Mouse (Mus musculus): ENCODE measurements at regions not wholly inside any gene's neighbourhood (a gene's known extent, or its start where the extent isn't known, plus 50 kb on each side); places are given as distances from the start of the nearest gene placed in this dataset.

DNA sequence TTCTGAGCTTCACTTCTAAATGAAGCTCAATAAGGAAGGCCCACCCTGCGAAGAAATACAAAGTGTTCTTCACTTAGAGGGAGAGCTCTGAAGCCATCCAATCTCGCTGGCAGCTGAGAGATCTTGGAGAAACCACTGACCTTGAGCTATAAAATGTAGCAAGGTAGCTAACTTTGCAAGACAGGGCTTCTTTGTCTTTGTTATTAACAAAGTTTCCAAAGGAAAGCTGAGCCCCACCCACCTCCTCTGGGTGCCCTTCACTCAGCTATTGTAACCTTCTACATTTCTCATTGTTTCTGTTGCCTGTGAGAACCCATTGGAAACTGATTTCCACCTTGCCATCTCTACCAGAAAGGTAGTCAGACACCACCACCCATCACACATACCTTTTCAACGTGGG is 57.2 kb upstream of the Usp9x start:
- no peak for ATAC-seq (replicated peaks; ENCODE audit: low read depth, poor library complexity, severe bottlenecking)

DNA sequence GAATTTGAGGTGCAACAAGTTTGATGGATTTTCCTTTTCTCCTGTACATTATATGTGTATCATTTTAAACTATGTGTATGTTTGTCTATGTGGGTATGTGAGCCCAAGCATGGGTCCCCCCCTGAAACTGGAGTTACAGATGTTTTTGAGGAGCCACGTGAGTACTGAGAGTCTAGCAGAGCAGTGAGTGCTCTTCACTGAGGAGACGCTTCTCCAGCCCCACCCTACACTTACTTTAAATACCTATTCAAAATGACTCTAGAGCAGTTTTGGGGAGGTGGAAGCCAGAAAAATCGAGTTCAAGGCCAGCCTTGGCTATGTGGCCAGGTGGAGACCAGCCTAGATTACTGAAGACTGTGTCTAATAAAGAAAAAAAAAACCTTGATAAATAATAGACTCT is 58.2 kb upstream of the Usp9x start:
- no peak for ATAC-seq (replicated peaks; ENCODE audit: low read depth, poor library complexity, severe bottlenecking)

DNA sequence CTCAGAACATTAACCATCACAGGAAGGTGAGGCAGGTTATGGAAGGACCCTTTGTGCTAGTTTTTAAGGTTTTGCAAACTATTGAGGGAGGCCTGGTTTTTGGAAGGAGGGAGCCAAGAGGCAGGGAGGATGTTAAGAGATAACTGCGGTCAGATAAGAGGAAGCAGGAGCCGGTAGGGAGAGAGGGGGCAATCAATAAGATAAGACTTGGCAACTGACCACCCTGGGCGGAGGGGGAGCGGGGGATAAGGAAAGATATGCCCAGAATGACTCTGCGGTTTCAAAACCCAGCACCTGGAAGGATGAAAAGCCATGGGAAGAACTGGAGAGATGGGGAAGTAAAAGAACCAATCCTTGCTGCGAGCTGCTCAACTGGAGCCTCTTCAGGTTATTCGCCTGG is 80.5 kb upstream of the Usp9x start:
- no peak for ATAC-seq (replicated peaks; ENCODE audit: low read depth, poor library complexity, severe bottlenecking)

DNA sequence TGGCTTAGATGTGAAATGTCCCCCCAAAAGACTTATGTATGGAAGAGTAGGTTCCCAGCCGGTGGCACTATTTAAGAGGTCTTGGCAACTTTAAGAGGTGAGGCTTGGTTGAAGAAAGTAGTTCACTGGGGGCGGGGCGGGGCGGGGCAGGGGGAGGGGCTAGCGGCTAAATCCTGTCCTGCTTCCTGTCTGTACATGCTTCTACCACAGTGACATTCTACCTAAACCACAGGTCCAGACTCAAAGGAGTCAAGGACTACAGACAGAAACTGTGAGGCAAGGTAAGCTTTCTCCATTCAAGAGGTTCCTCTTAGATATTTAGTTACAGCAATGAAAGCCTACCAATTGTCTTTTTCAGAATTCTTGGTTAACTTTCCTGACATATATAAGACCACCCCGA is 93.6 kb upstream of the Usp9x start:
- ATAC-seq (replicated peaks; ENCODE audit: low read depth, poor library complexity, severe bottlenecking): no peak

DNA sequence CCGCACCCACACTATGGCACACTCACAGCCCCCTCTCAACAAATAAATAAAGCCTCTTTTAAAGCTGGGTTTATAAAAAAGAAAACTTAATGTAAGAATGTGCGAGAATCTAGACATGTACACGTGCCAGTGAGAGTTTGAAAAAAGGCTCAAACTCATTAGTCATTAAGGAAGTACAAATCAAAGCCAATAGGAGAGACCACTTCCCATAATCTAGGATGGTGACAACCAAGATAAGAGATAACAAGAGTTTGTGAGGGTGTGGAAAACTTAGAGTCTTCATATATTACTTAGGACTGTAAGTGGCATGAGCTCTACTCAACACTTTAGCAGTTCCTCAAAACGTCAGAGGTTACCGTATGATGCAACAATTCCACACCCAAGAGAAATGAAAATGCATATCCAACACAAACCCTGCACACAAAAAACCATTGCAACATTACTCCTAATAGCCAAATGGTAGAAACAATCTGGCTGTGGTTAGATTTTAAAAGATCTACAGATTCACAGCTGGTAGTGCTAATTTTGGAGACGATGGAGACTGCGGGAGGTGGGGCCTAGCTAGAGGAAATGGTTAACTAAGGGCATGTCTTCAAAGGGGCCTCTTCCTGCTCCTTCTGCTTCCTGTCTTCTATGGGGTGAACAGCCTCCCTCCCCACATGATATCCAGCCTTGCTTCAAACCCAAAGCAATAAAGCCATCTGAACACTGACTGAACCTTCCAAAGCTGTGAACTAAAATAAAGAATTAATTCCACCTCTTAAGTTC is 102.1 kb upstream of the Usp9x start:
- peak; percentile 93 for ATAC-seq (replicated peaks; ENCODE audit: low read depth, poor library complexity, severe bottlenecking)

DNA sequence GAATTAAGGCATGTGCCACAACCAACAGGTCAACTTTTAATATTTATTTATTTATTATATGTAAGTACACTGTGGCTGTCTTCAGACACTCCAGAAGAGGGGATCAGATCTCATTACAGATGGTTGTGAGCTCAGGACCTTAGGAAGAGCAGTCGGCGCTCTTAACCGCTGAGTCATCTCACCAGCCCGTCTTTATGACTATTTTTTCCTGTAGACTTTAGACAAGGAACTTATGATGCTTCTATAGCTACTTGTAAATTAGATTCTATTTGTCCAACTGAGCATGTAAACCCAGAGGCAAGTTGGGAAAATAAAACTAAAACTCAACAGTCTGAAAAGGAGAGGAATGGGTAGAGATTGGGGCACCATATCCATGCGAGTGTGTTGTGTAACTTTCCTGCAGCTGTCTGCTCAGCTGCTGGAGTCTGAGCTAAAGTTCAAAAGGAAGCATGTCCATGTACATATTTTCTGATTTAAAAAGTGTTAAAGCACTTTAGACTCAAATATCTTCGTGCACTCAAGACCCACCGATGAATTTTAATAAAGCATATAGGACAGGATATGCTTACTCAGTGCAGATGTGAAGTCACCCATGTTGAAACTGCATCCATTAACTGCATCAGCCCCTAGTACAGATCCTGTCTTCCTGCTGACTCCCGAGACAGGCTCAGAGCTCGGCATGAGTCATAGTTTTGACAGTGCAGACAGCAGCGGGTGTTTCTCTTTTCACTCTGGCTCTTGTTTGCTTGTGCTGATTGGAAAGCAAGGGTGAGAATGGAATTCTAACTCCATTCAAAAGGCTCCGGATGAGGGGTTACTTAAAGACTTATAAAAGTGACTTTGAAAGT is 111.6 kb upstream of the Usp9x start:
- ATAC-seq (replicated peaks; ENCODE audit: low read depth, poor library complexity, severe bottlenecking): 0 out of 2 replicates have a peak, but pooled peaks have one; percentile 39

DNA sequence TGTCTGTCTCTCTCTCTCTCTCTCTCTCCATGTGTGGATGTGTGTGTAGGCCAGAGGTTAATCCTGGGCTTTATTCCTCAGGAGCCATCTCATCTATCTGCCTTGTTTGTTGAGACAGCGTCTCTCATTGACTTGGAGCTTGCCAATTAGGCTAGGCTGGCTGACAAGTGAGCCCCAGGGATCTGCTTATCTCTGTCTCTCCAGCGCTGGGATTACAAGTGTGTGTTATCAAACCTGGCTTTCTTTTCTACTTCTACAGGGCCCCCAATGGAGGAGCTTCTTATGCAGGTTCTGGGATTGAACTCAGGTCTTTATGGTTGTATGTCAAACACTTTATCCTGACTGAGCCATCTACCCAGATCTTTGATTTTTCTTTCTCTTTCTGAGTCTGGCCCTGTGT is 112.4 kb upstream of the Usp9x start:
- no peak for ATAC-seq (replicated peaks; ENCODE audit: low read depth, poor library complexity, severe bottlenecking)

DNA sequence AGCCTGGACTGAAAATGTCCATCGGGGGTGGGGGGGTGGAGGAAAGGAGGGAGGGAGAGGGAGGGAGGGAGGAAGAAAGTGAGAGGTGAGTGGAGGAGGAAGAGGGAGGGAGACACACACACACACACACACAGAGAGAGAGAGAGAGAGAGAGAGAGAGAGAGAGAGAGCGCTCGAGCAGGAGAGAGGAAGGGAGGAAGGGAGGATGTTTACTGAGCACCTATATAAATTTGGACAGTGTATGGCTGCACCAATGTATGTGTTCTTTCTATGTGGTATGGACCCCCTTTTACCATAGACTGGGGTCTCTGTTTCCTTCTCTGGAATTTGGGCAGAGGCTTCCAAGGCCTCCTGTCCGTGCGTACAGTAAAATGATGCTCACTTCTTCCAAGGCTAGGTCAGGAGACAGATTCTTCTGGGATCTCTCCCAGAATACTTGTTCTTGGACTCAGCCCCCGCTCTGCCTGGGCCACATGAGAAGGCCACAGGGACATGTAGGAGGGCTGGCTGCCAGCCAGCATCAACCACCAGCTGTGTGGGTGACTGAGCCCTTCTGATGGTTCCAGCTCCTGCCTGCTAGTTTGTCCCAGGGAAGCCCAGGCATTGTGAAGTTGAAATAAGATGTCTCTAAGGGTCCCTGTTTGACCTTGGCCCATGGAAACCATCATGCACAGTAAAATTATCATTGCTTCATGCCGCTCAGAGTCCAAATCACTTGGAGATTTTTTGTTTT is 120.2 kb upstream of the Usp9x start:
- ATAC-seq (replicated peaks; ENCODE audit: low read depth, poor library complexity, severe bottlenecking): no peak

DNA sequence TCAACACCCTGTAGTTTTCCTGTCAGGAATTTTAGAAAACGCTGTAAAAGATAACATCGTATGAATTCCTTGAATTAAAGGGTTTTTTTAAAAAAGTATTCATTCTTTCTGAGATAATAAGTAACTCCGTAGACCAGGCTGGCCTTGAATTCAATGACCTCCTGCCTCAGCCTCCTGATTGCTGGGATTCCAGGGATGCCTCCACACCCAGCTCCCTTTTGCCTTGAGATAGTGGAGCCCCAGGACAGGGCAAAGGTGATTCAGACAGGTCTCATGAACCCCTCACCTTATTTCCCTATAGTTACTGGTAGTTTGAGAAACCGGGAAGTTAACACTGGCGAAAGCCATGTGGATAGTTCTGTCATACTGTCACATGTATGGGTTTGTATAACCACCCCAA is 128.8 kb upstream of the Usp9x start:
- no peak for ATAC-seq (replicated peaks; ENCODE audit: low read depth, poor library complexity, severe bottlenecking)

DNA sequence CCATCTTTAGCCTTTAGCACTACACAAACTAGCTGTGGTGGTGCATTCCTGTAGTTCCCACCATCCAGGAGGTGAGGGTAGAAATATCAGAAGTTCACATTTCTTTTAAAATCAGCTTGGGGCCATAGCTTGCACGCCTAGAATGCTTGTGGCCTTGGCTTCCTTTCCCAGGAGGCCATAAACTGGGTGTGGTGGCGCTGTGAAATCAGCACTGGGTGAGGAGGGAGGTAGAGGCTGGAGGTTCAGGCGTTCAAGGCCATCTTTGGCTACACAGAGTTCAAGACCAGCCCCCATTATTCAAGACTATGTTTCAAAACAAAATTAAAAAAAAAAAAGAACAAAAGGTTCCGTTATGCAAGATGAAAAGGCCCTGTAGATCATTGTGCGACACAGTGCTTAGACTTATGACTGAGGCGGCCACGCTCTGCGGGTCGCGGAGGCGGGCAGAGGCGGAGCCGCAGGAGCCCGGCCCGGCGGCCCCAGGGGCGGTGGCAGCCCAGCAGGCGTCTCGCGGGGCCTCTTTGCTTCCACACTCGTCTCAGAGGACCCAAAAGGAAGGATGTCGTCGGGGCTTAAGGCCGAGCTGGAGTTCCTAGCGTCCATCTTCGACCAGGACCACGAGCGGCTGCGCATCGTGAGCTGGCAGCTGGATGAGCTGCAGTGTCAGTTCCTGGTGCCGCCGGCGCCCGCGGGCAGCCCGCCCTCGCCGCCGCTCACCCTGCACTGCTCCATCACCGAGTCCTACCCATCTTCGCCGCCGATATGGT is 134.7 kb upstream of the Usp9x start:
- ATAC-seq (replicated peaks; ENCODE audit: low read depth, poor library complexity, severe bottlenecking): peak; percentile 65

DNA sequence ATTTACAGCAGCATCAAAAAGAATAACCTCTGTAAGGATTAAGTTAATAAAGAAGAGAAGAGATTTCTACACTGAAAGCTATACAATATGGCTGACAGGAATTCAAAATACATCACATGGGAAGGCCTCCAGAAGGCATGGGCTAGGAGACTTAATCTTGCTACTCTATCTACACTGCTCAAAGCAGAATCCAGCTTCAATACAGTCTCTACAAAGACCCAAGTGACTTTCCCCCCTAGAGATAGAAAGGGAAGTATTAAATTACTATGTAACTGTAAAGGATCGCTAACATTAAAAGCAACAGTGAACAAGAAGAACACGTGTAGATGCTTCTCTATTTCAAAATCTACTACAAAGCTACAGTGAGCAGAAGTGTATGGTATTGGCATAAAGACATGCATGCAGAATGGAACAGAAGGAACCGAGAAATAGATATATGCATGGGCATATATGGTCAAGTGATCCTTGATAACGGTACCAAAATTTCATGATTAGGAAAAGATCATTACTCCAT is 137.9 kb upstream of the Usp9x start:
- ATAC-seq (replicated peaks; ENCODE audit: low read depth, poor library complexity, severe bottlenecking): no peak

DNA sequence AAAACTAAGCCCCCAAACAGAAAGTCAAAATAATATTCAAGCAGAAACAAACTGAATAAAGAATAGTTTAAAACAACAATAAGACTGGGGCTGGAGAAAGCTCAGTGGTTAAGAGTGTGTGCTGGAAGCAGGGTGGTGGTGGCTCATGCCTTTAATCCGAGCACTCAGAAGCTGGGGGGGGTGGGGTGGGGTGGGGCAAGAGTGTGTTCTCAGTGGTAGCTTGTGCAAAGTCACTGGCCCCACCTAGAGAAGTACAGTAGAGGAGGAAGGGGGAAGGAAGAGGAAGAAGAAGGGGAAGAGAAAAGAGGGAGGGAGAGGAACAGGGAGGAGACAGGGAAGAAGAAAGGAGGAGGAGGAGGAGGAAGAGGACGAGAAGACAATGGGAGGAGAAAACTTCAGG is 141.1 kb upstream of the Usp9x start:
- no peak for ATAC-seq (replicated peaks; ENCODE audit: low read depth, poor library complexity, severe bottlenecking)

DNA sequence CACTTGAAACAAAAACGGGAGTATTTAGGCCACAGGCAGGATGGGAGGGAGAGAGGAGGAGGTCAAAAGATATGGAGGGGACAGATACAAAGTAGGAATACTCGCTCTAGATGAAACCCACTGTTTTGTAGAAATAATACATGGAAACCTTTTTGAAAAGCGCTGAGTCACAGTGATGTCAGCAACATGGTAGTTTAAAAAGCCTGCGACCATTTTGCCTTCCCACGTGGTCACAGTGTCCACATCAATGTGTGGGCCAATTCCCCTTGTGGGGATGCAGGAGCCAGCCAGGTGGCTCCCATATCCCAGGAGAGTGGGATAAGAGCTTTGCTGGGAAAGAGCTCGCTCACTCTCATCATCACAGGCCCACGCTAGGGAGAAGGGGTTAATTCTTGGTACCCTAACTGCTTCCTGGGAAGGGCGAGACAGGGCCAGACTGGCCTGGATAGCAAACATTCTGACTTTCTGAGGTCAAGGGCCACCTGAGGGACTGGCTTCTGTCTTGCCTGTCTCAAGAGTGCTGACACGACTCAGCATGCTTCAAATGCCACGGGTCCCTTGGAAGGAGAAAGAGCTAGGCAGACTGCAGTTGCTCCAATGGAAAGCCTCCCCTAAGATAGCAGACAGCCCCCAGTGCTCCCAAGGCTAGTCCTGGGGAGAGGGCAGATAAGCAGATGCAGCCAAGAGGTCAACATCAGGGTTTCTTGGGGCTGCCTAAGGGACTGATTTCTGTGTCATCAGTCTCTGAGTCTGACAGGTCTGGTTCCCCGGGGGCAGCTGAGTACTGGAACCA is 143.3 kb upstream of the Usp9x start:
- no peak for ATAC-seq (replicated peaks; ENCODE audit: low read depth, poor library complexity, severe bottlenecking)

DNA sequence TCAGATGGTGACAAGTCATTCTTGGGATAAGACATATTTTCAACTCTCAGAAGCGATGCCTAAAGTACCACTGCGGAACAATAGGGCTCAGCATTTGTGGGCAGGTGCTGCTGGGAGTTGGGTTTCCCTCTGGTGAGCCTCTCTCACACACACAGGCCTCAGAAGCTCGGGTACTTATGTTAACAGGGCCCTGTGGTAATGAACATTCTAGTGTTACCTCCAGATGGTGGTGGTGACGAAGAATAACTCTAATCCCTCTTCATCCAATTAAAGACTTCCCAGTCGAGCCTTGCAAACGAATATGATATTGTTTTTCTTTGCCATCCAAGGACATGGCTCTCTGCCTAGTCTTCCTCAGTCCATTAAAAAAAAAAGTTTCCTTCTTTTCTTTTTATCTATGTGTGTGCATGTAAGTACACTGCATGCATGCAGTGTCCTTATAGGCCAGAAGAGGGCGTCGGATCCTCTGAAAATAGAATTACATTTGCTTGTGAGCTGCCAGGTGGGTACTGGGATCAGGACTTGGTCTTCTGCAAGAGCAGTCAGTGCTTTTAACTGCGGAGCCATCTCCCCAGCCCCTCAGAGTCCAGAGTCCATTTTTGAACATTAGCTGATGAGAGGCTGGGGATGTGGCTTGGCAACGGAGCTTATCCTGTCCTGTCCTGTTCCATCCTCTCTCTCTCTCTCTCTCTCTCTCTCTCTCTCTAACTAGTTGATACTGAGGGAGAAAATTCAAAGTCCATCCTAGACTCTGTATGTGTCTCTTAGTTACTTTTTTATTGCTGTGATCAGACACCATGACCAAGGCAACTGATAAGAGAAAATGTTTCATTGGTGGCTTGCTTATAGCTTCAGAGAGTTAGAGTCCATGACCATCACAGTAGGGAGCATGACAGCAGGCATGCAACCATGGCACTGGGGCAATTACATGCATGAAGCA is 146.3 kb upstream of the Usp9x start:
- no peak for ATAC-seq (replicated peaks; ENCODE audit: low read depth, poor library complexity, severe bottlenecking)

DNA sequence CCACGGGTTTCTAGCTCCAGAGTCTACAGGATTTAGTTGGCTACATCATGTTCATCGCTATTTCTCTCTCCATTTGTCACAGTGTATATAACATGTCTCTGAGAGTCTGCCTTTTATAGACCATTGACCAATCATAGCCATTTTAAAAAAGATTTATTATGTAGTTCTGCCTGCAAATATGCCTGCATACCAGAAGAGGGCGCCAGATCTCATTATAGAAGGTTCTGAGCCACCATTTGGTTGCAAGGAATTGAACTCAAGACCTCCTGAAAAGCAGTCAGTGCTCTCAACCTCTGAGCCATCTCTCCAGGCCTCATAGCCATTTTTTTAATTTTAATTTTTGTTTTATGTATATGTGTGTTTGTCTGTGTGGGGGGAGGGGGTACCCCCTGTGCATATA is 151.7 kb upstream of the Usp9x start:
- no peak for ATAC-seq (replicated peaks; ENCODE audit: low read depth, poor library complexity, severe bottlenecking)

DNA sequence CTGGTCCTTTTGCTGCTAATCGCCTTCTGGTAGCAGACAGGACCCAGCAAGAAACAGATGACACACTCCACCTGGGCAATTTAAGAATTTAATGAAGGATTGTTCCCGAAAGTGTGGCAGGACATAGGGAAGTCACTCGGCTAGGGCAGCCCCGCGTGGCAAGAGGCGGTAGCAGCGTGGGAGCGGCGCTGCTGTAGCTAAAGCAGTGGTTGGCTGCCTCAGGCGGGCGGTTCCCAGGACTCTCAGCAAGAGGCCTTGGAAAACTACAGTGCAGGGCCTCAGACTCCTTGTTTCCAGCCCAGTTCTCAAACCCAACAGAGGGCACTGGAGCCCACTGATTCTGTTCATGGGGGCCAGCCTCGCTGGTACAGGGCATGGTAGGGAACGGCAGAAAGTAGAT is 154.2 kb upstream of the Usp9x start:
- no peak for ATAC-seq (replicated peaks; ENCODE audit: low read depth, poor library complexity, severe bottlenecking)

DNA sequence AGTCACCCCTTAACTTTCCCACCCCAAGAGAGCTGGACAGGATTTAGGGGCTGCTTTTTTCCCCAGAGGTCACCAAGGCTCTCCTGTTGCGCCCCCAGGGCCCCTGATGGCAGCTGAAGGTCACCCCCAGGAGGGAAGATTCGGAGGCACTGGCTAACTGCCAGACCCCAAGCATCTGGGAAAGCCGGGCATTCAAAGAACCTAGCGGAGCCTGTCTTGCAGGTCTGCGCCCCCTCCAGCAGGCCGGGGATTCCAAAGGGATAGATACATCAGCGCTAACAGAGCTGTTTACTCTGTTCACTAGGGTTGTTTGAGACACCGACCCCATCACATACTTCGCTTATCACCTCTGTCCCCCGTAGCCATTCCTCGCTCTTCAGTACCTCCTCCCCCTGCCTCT is 154.6 kb upstream of the Usp9x start:
- no peak for ATAC-seq (replicated peaks; ENCODE audit: low read depth, poor library complexity, severe bottlenecking)

DNA sequence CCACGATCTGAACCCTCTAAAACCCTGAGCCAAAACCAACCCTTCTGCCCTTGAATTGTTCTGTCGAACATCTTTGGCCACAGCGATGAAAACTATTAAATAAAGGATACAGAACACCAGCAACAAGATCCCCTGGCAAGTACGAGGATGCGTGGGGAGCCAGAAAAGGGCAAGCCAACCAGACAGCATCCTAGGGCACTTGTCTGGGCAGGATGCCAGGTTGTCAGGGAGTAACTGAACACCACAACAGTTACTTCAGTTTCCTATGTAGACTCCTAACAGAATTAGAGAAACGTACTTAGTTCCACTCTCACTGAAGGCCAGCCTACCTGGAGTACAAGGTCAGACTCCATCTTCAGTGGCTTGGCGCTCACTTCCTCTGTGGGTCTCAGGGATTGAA is 138.4 kb upstream of the Med14 start:
- ATAC-seq (replicated peaks; ENCODE audit: low read depth, poor library complexity, severe bottlenecking): no peak

Measured in common myeloid progenitor, adult 5-6 weeks (primary cell).